Mouse (Mus musculus) left cerebral cortex, postnatal 4 days (tissue): ENCODE results near the gene Pbld1. TPM values are rescaled to one million over a fixed set of nuclear protein-coding genes. Genes with fewer than 3 reads are reported as not detected.

ENCODE experiments used
- DNase-seq: peaks from one replicate; pipeline ENCODE4 v3.0.0-alpha.2; 2022
- intact Hi-C: fragments of 180-260 bp; cut with DNase I; formaldehyde crosslinking; loops from one replicate; pipeline ENCODE4 v1.15.1; 2025
- total RNA-seq, 2 experiments: library from RNA; stranded (reverse); gene quantifications; 2 replicates each; pipeline ENCODE4 v1.2.3; 2021

Pbld1 gene
- total RNA-seq: under 1 TPM in 1 of 2 experiments, not detected in 1; 0.24 TPM

GRCm38 (mm10) chr10:63059862-63060261, at the start of gene Pbld1:
TSS of gene Pbld1 (plus strand) at chr10:63060162.
- DNase-seq: no peak
- intact Hi-C loops: no loop called here

- no peak for DNase-seq
- intact Hi-C loops: no loop called here
Observed at GRCm38 (mm10) chr10:63010268-63010667, 49.7 kb upstream of the Pbld1 start.

- intact Hi-C loops: no loop called here
- no peak for DNase-seq
Observed at GRCm38 (mm10) chr10:63011556-63011955, 48.4 kb upstream of the Pbld1 start.

GRCm38 (mm10) chr10:63013476-63013875, 46.5 kb upstream of the Pbld1 start:
- DNase-seq: no peak

GRCm38 (mm10) chr10:63014168-63014567, 45.8 kb upstream of the Pbld1 start:
- no peak for DNase-seq

More at GRCm38 (mm10) chr10:63013476-63013875, 46.5 kb upstream of the Pbld1 start:
- intact Hi-C loops: no loop called here

GRCm38 (mm10) chr10:63019304-63019703, 40.7 kb upstream of the Pbld1 start:
- intact Hi-C loops: no loop called here
- no peak for DNase-seq

More at GRCm38 (mm10) chr10:63014168-63014567, 45.8 kb upstream of the Pbld1 start:
- intact Hi-C loops: no loop called here

- intact Hi-C loops: loop anchor here (5.0 to 10.0 kb wide), 2 partner anchors 46 to 93 kb away; no protein-coding TSS in a partner anchor
- no peak for DNase-seq
Observed at GRCm38 (mm10) chr10:63021702-63022101, 38.3 kb upstream of the Pbld1 start.

GRCm38 (mm10) chr10:63022541-63023120, 37.3 kb upstream of the Pbld1 start:
- intact Hi-C loops: loop anchor here (5.0 to 10.0 kb wide), 2 partner anchors 45 to 92 kb away; no protein-coding TSS in a partner anchor

GRCm38 (mm10) chr10:63023121-63023748, 36.7 kb upstream of the Pbld1 start:
- intact Hi-C loops: loop anchor here (5.0 to 10.0 kb wide), 2 partner anchors 44 to 92 kb away; no protein-coding TSS in a partner anchor
- DNase-seq: peak; percentile 84

More at GRCm38 (mm10) chr10:63022541-63023120, 37.3 kb upstream of the Pbld1 start:
- no peak for DNase-seq

GRCm38 (mm10) chr10:63023749-63024579, 36.0 kb upstream of the Pbld1 start, which contains the start of the genes Hnrnph3 and Pbld2:
TSS of gene Hnrnph3 (minus strand) at chr10:63024217.
TSS of gene Pbld2 (plus strand) at chr10:63024315.
- intact Hi-C loops: loop anchor here (5.0 to 10.0 kb wide), 2 partner anchors 43 to 91 kb away; no protein-coding TSS in a partner anchor
- DNase-seq: peak; percentile 100

GRCm38 (mm10) chr10:63024580-63024910, 35.4 kb upstream of the Pbld1 start:
- peak; percentile 80 for DNase-seq
- intact Hi-C loops: loop anchor here (5.0 to 10.0 kb wide), 2 partner anchors 43 to 90 kb away; no protein-coding TSS in a partner anchor

GRCm38 (mm10) chr10:63025016-63025415, 34.9 kb upstream of the Pbld1 start:
- DNase-seq: no peak
- intact Hi-C loops: loop anchor here (10.0 kb wide), 1 partner anchor 90 kb away; no protein-coding TSS in a partner anchor

- no peak for DNase-seq
- intact Hi-C loops: loop anchor here (10.0 kb wide), 1 partner anchor 89 kb away; no protein-coding TSS in a partner anchor
Observed at GRCm38 (mm10) chr10:63025491-63026011, 34.4 kb upstream of the Pbld1 start.

GRCm38 (mm10) chr10:63026156-63026794, 33.7 kb upstream of the Pbld1 start:
- intact Hi-C loops: loop anchor here (10.0 kb wide), 1 partner anchor 89 kb away; no protein-coding TSS in a partner anchor
- DNase-seq: no peak

- intact Hi-C loops: loop anchor here (10.0 kb wide), 1 partner anchor 88 kb away; no protein-coding TSS in a partner anchor
Observed at GRCm38 (mm10) chr10:63026795-63027160, 33.2 kb upstream of the Pbld1 start.

GRCm38 (mm10) chr10:63027376-63028161, 32.4 kb upstream of the Pbld1 start:
- intact Hi-C loops: loop anchor here (10.0 kb wide), 1 partner anchor 87 kb away; no protein-coding TSS in a partner anchor
- DNase-seq: no peak

More at GRCm38 (mm10) chr10:63026795-63027160, 33.2 kb upstream of the Pbld1 start:
- no peak for DNase-seq

GRCm38 (mm10) chr10:63028396-63028795, 31.6 kb upstream of the Pbld1 start:
- DNase-seq: no peak
- intact Hi-C loops: loop anchor here (10.0 kb wide), 1 partner anchor 86 kb away; no protein-coding TSS in a partner anchor

- DNase-seq: no peak
- intact Hi-C loops: no loop called here
Observed at GRCm38 (mm10) chr10:63032267-63032666, 27.7 kb upstream of the Pbld1 start.

- intact Hi-C loops: no loop called here
- no peak for DNase-seq
Observed at GRCm38 (mm10) chr10:63032956-63033355, 27.0 kb upstream of the Pbld1 start.
